Mouse (Mus musculus): ENCODE results near the gene Olfr1419. TPM values are rescaled to one million over a fixed set of nuclear protein-coding genes. Genes with fewer than 3 reads are reported as not detected.
"Not testable (repeated sequence)": the region's sequence is repeated elsewhere in the genome, so short reads cannot be mapped to it uniquely, and the experiment has no call there.

The Olfr1419 gene
- not detected in 2 replicates for polyA plus RNA-seq (2015; fragmentation: Nextera tagmentation; extraction: Ambion mirVana)

DNA sequence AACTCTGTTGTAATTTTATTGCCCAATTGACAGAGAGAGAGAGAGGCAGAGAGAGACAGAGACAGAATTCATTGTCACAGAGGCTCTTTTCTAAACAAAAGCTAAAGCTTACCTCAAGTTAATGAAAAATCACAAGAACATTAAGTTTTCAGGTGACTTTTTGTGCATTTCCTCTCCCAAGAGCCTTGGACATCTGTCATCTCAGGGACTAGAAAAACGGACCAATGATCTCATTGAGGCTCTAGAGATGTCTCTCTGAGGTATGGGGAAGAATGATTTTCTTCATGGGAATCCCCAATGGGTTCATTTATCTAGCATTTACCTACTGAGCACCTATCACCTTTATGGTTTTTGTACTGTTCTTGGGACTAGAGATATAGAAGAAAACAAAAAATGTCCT, at the start of gene Olfr1419:
Gene Olfr1419, minus strand, starts transcription at position 101 of the 400 bp plus-strand sequence.
- no peak for ATAC-seq (ENCODE audit: low read depth)
- H3K9me3 ChIP-seq (ENCODE audit: control insufficient read depth, low read length), result no peaks in the 10 kb centered on the region

DNA sequence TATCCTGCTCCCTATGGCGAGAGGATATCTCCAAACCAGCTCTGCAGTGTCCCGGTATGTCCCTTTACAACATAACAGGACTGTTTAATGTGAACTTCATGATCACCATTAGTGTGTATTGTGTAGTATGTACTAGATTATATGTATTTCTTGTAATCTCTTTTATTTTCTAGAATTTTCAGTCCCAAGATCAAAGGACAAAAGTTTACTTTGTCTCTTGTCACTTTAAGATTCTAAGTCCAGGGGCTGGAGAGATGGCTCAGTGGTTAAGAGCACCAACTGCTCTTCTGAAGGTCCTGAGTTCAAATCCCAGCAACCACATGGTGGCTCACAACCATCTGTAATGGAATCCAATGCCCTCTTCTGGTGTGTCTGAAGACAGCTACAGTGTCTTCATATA, 47.6 kb upstream of the Olfr1419 start:
- H3K4me2 ChIP-seq (ENCODE audit: low read depth, low read length); ATAC-seq (ENCODE audit: low read depth); H3K9me3 ChIP-seq (ENCODE audit: control insufficient read depth, low read length); H3K27ac ChIP-seq (ENCODE audit: low read length); H3K27me3 ChIP-seq (ENCODE audit: control insufficient read depth, insufficient read depth, low read depth, low read length); H3K9ac ChIP-seq (ENCODE audit: low read length); H3K4me1 ChIP-seq (replicated peaks; ENCODE audit: control insufficient read depth, insufficient read depth, low read length); H3K4me3 ChIP-seq (ENCODE audit: low read length): not testable (repeated sequence)
- peaks cover 42% of the 10 kb centered on the region for H3K36me3 ChIP-seq (ENCODE audit: control insufficient read depth, insufficient read depth, low read length)
- WGBS, result 89% methylated on average over 2 of the region's 2 CpGs

More for the DNA sequence above, at the start of gene Olfr1419:
- Histone ChIP-seq H3K9ac (ENCODE audit: low read length) (no peak within 1 kb of the TSS), H3K4me2 (ENCODE audit: low read depth, low read length) (no peak within 1 kb of the TSS), H3K4me1 (replicated peaks; ENCODE audit: control insufficient read depth, insufficient read depth, low read length) (no peaks in the 10 kb centered on the region), H3K27ac (ENCODE audit: low read length) (no peak within 1 kb of the TSS), H3K27me3 (ENCODE audit: control insufficient read depth, insufficient read depth, low read depth, low read length) (no peaks in the 10 kb centered on the region), H3K4me3 (ENCODE audit: low read length) (no peak within 1 kb of the TSS), H3K36me3 (ENCODE audit: control insufficient read depth, insufficient read depth, low read length) (no peaks in the 10 kb centered on the region)
- 32% methylated on average over 1 of the region's 1 CpGs for WGBS

DNA sequence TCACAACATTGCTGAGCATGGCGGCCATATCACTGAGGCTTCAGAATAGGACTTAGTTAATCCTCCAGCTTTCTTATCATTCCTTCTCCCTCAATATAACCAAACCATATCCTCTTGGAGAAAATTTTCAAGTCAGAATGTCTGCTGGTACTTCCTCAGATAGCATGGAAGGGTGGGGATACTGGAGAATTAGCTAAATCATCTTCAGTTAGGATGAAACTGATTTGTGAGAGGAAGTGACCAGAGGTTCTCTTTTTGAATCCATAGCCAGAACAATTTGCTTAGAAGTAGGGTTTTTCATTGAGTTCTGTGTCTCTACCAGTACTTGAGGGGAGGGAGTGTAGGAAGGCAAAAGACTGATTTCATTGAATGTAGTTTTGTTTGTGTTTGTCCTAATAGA, 47.2 kb upstream of the Olfr1419 start:
- ATAC-seq (ENCODE audit: low read depth), result no peak
- H3K36me3 ChIP-seq (ENCODE audit: control insufficient read depth, insufficient read depth, low read length), result peaks cover 42% of the 10 kb centered on the region

DNA sequence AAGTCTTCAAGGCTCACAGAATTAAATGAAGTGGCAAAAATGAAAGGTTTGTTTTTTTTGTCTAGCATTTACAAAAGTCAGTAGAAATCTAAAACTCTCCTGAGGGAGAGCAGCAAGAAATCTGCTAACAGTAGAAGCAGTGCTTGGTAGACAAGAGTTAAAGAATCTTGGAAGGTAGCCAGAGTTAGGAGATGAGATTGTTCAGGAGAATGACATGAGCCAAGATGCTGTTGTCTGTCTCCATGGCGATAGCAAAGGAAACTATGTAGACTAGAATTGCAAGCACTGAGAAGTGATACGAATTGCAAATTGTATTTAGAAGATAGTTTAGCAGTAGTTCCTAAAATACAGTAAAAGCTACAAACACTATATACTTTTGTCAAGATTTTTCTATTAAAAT, 40.9 kb upstream of the Olfr1419 start:
- H3K9me3 ChIP-seq (ENCODE audit: control insufficient read depth, low read length), result no peaks in the 10 kb centered on the region
- H3K27ac ChIP-seq (ENCODE audit: low read length), result no peak overlapping the region
- ATAC-seq (ENCODE audit: low read depth), result no peak
- 5% methylated on average over 2 of the region's 2 CpGs for WGBS
- peaks cover 6% of the 10 kb centered on the region for H3K36me3 ChIP-seq (ENCODE audit: control insufficient read depth, insufficient read depth, low read length)
- H3K9ac ChIP-seq (ENCODE audit: low read length), result no peak overlapping the region
- H3K4me1 ChIP-seq (replicated peaks; ENCODE audit: control insufficient read depth, insufficient read depth, low read length), result peaks cover 15% of the 10 kb centered on the region
- H3K4me3 ChIP-seq (ENCODE audit: low read length), result no peak overlapping the region
- no peak overlapping the region for H3K4me2 ChIP-seq (ENCODE audit: low read depth, low read length)
- no peaks in the 10 kb centered on the region for H3K27me3 ChIP-seq (ENCODE audit: control insufficient read depth, insufficient read depth, low read depth, low read length)

More for the DNA sequence above, 47.2 kb upstream of the Olfr1419 start:
- WGBS, result 95% methylated on average over 1 of the region's 1 CpGs
- H3K9ac ChIP-seq (ENCODE audit: low read length), result no peak overlapping the region
- no peak overlapping the region for H3K27ac ChIP-seq (ENCODE audit: low read length)
- no peaks in the 10 kb centered on the region for H3K27me3 ChIP-seq (ENCODE audit: control insufficient read depth, insufficient read depth, low read depth, low read length)
- H3K4me3 ChIP-seq (ENCODE audit: low read length), result no peak overlapping the region
- no peaks in the 10 kb centered on the region for H3K4me1 ChIP-seq (replicated peaks; ENCODE audit: control insufficient read depth, insufficient read depth, low read length)
- no peaks in the 10 kb centered on the region for H3K9me3 ChIP-seq (ENCODE audit: control insufficient read depth, low read length)
- no peak overlapping the region for H3K4me2 ChIP-seq (ENCODE audit: low read depth, low read length)

DNA sequence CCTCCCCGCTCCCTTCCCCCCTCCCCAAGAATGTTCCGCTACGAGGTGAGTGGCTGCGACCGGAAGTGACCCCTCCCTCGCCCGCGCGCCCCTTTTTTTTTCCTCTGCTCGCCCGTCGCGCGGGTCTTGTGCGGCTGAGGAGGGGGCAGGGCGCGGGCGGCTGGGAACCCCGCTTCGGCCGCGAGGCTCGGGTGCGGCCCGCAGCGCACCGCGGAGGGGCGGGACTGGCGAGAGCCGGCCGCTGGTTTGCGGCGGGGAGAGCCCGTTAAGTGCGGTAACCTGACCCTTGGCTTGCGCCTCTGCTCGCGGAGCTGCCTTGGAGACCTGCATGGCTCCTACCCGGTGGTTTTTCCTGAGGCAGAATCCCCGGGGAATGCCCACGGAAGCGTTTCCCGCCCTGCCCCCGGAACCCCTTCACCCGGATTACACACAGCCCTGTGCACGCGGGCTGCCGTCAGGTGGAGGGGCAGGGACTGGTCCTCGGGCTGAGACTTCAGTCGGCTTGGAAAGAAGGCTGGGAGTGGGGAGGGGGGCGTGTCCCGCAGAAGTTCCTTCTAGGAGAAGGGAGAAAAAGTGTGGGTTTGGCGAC, 37.7 kb upstream of the Olfr1419 start:
- H3K9me3 ChIP-seq (ENCODE audit: control insufficient read depth, low read length), result no peaks in the 10 kb centered on the region
- peak; percentile 60 for ATAC-seq (ENCODE audit: low read depth)
- under 1% methylated on average over 52 of the region's 54 CpGs for WGBS
- H3K27ac ChIP-seq (ENCODE audit: low read length), result peak overlapping the region; percentile 95
- H3K4me1 ChIP-seq (replicated peaks; ENCODE audit: control insufficient read depth, insufficient read depth, low read length), result peaks cover 15% of the 10 kb centered on the region
- H3K36me3 ChIP-seq (ENCODE audit: control insufficient read depth, insufficient read depth, low read length), result no peaks in the 10 kb centered on the region; the same call in 1 of the 2 replicates
- H3K9ac ChIP-seq (ENCODE audit: low read length), result peak overlapping the region; percentile 95
- H3K27me3 ChIP-seq (ENCODE audit: control insufficient read depth, insufficient read depth, low read depth, low read length), result no peaks in the 10 kb centered on the region
- peak overlapping the region; percentile 85 for H3K4me2 ChIP-seq (ENCODE audit: low read depth, low read length)
- H3K4me3 ChIP-seq (ENCODE audit: low read length), result peak overlapping the region; percentile 96

DNA sequence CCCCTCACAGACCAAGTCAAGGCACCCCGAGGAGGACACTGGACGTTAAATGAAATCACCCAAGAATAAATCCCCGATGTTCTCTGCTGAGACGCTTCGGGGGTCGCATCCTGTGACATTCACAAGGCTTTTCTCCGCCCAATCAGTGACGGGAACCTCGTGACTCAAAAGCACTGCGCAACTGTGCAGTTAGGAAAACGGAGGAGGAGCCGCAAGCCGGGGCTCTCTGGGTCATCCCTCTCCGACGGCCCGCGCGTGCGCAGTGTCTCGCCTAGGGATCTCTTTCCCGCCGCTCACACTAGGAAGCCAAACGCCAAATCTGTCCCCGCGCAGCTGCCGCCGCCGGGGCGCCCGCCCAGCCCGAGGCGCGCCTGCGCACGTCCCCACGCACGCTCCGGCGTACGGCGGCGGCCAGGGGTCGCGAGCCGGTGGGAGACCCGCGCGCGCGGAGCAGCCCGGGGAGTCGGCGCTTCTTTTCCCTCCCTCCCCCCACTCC, 37.2 kb upstream of the Olfr1419 start, which contains the start of gene Patl1:
Gene Patl1, plus strand, starts transcription at position 363 of the 496 bp plus-strand sequence.
- Histone ChIP-seq H3K9ac (ENCODE audit: low read length) (peak within 1 kb of the TSS; percentile 95), H3K4me2 (ENCODE audit: low read depth, low read length) (peak within 1 kb of the TSS; percentile 85), H3K4me3 (ENCODE audit: low read length) (peak within 1 kb of the TSS; percentile 96), H3K36me3 (ENCODE audit: control insufficient read depth, insufficient read depth, low read length) (no peaks in the 10 kb centered on the region; the same call in 1 of the 2 replicates), H3K27me3 (ENCODE audit: control insufficient read depth, insufficient read depth, low read depth, low read length) (no peaks in the 10 kb centered on the region), H3K27ac (ENCODE audit: low read length) (peak within 1 kb of the TSS; percentile 95), H3K9me3 (ENCODE audit: control insufficient read depth, low read length) (no peaks in the 10 kb centered on the region), H3K4me1 (replicated peaks; ENCODE audit: control insufficient read depth, insufficient read depth, low read length) (peaks cover 15% of the 10 kb centered on the region)
- peak; percentile 98 for ATAC-seq (ENCODE audit: low read depth)
- WGBS, result under 1% methylated on average over 52 of the region's 53 CpGs

DNA sequence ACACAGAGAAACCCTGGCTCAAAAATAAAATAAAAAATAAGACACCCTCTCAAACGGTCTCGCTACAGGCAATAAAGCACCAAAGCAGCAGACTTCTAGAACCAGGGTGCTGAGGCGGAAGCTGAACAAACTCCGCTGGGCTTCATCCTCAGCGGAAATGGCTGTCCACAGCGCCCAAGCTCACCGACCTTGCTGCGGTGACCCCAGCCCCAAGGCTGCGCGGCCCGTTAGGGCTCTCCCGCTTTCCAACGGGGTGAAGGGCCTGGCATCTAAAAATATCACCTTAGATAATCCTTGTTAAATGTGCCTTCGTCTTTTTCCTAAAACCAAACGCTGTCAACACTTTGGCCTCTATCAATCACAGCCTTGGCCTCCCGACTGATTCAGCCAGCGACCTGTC, 36.7 kb upstream of the Olfr1419 start:
- H3K4me3 ChIP-seq (ENCODE audit: low read length), result peak overlapping the region; percentile 96
- H3K27ac ChIP-seq (ENCODE audit: low read length), result peak overlapping the region; percentile 84
- H3K36me3 ChIP-seq (ENCODE audit: control insufficient read depth, insufficient read depth, low read length), result no peaks in the 10 kb centered on the region; the same call in 1 of the 2 replicates
- peaks cover 15% of the 10 kb centered on the region for H3K4me1 ChIP-seq (replicated peaks; ENCODE audit: control insufficient read depth, insufficient read depth, low read length)
- 2% methylated on average over 17 of the region's 17 CpGs for WGBS
- peak; percentile 31 for ATAC-seq (ENCODE audit: low read depth)
- peak overlapping the region; percentile 75 for H3K9ac ChIP-seq (ENCODE audit: low read length)
- peak overlapping the region; percentile 79 for H3K4me2 ChIP-seq (ENCODE audit: low read depth, low read length)
- H3K27me3 ChIP-seq (ENCODE audit: control insufficient read depth, insufficient read depth, low read depth, low read length), result no peaks in the 10 kb centered on the region
- no peaks in the 10 kb centered on the region for H3K9me3 ChIP-seq (ENCODE audit: control insufficient read depth, low read length)

DNA sequence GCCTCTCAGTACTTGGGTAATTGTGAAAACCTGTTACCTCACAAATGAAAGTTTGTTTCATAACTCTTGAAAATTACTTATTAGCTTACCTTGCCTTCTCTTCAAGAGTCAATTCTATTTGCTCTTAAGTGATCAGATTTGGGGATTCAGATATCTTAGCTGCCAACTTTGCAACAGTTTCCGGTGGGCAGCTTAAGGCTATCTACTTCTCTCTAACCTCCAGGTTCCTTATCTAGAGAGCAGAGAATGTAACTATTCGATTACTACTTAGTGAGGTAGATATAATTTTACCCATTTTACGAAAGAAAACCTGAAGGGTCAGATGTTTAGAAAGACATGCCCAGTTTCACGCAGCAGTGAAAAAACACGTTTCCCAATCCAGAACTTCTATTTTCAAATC, 36.1 kb upstream of the Olfr1419 start:
- H3K27ac ChIP-seq (ENCODE audit: low read length), result 0 out of 2 replicates have a peak overlapping the region, but pooled peaks have one; percentile 84
- no peaks in the 10 kb centered on the region for H3K27me3 ChIP-seq (ENCODE audit: control insufficient read depth, insufficient read depth, low read depth, low read length)
- no peaks in the 10 kb centered on the region for H3K9me3 ChIP-seq (ENCODE audit: control insufficient read depth, low read length)
- ATAC-seq (ENCODE audit: low read depth), result no peak
- 79% methylated on average over 5 of the region's 5 CpGs for WGBS
- peak overlapping the region; percentile 79 for H3K4me2 ChIP-seq (ENCODE audit: low read depth, low read length)
- no peaks in the 10 kb centered on the region; the same call in 1 of the 2 replicates for H3K36me3 ChIP-seq (ENCODE audit: control insufficient read depth, insufficient read depth, low read length)
- H3K9ac ChIP-seq (ENCODE audit: low read length), result 0 out of 2 replicates have a peak overlapping the region, but pooled peaks have one; percentile 75
- H3K4me3 ChIP-seq (ENCODE audit: low read length), result peak overlapping the region; percentile 96
- H3K4me1 ChIP-seq (replicated peaks; ENCODE audit: control insufficient read depth, insufficient read depth, low read length), result peaks cover 13% of the 10 kb centered on the region

DNA sequence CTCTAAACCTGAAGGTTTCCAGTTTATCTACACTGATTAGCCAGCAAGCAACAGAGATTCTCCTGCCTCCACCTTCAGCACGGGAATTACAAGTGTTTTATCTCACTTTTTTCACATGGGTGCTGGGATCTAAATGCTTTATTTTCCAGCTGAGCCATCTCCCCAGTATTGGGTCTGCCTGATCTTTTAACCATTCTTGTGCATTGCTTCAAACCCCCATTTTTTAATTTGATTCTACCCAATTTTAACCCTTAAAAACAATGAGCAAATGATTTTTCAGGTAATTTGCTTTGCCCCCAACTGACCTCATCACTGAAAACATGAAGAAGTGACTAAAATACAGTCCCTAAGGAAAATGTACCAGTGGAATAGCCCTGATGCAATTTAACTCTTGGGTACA, 11.4 kb upstream of the Olfr1419 start, which contains the start of gene Olfr1420:
Gene Olfr1420, plus strand, starts transcription at position 301 of the 400 bp plus-strand sequence.
- Histone ChIP-seq H3K4me1 (replicated peaks; ENCODE audit: control insufficient read depth, insufficient read depth, low read length) (no peaks in the 10 kb centered on the region), H3K27ac (ENCODE audit: low read length) (no peak within 1 kb of the TSS), H3K27me3 (ENCODE audit: control insufficient read depth, insufficient read depth, low read depth, low read length) (no peaks in the 10 kb centered on the region), H3K9me3 (ENCODE audit: control insufficient read depth, low read length) (no peaks in the 10 kb centered on the region), H3K4me3 (ENCODE audit: low read length) (no peak within 1 kb of the TSS), H3K36me3 (ENCODE audit: control insufficient read depth, insufficient read depth, low read length) (no peaks in the 10 kb centered on the region), H3K9ac (ENCODE audit: low read length) (no peak within 1 kb of the TSS), H3K4me2 (ENCODE audit: low read depth, low read length) (no peak within 1 kb of the TSS)
- ATAC-seq (ENCODE audit: low read depth), result no peak
- WGBS, result 29% methylated on average over 1 of the region's 1 CpGs

Data from lung, embryonic 16.5 days (tissue).